Mouse (Mus musculus): ENCODE measurements at regions not wholly inside any gene's neighbourhood (a gene's known extent, or its start where the extent isn't known, plus 50 kb on each side); places are given as distances from the start of the nearest gene placed in this dataset.
"Not testable (repeated sequence)": the region's sequence is repeated elsewhere in the genome, so short reads cannot be mapped to it uniquely, and the experiment has no call there.

- no peak for DNase-seq (ENCODE audit: low spot score)
Measured at GRCm38 (mm10) chr15:42073486-42073885, 1939.3 kb downstream of the 9330182O14Rik start.

GRCm38 (mm10) chr15:42082436-42082835 lies 1948.3 kb downstream of the 9330182O14Rik start:
- no peak for DNase-seq (ENCODE audit: low spot score)

GRCm38 (mm10) chr15:42100730-42101129 lies 1966.6 kb downstream of the 9330182O14Rik start:
- DNase-seq (ENCODE audit: low spot score), result no peak

GRCm38 (mm10) chr15:42104816-42105215 lies 1970.7 kb downstream of the 9330182O14Rik start:
- no peak for DNase-seq (ENCODE audit: low spot score)

GRCm38 (mm10) chr15:42107106-42107505 lies 1972.9 kb downstream of the 9330182O14Rik start:
- no peak for DNase-seq (ENCODE audit: low spot score)

- DNase-seq (ENCODE audit: low spot score), result no peak
Measured at GRCm38 (mm10) chr15:42111811-42112210, 1977.6 kb downstream of the 9330182O14Rik start.

GRCm38 (mm10) chr15:42127471-42127870 lies 1993.3 kb downstream of the 9330182O14Rik start:
- DNase-seq (ENCODE audit: low spot score), result no peak

GRCm38 (mm10) chr15:42128976-42129375 lies 1994.8 kb downstream of the 9330182O14Rik start:
- no peak for DNase-seq (ENCODE audit: low spot score)

GRCm38 (mm10) chr15:42166546-42166945 lies 2032.4 kb downstream of the 9330182O14Rik start:
- DNase-seq (ENCODE audit: low spot score), result no peak

- DNase-seq (ENCODE audit: low spot score), result not testable (repeated sequence)
Measured at GRCm38 (mm10) chr15:42177766-42178165, 2043.6 kb downstream of the 9330182O14Rik start.

GRCm38 (mm10) chr15:42207187-42207846 lies 2073.2 kb downstream of the 9330182O14Rik start:
- DNase-seq (ENCODE audit: low spot score), result no peak

- DNase-seq (ENCODE audit: low spot score), result no peak
Measured at GRCm38 (mm10) chr15:42219496-42219895, 2085.3 kb downstream of the 9330182O14Rik start.

- DNase-seq (ENCODE audit: low spot score), result no peak
Measured at GRCm38 (mm10) chr15:42220005-42220404, 2085.8 kb downstream of the 9330182O14Rik start.

GRCm38 (mm10) chr15:42225006-42225405 lies 2090.8 kb downstream of the 9330182O14Rik start:
- no peak for DNase-seq (ENCODE audit: low spot score)

GRCm38 (mm10) chr15:42231692-42232091 lies 2097.5 kb downstream of the 9330182O14Rik start:
- no peak for DNase-seq (ENCODE audit: low spot score)

GRCm38 (mm10) chr15:42246812-42247211 lies 2112.6 kb downstream of the 9330182O14Rik start:
- no peak for DNase-seq (ENCODE audit: low spot score)

GRCm38 (mm10) chr15:42252730-42253330 lies 2118.7 kb downstream of the 9330182O14Rik start:
- no peak for DNase-seq (ENCODE audit: low spot score)

GRCm38 (mm10) chr15:42256343-42256742 lies 2122.2 kb downstream of the 9330182O14Rik start:
- DNase-seq (ENCODE audit: low spot score), result no peak

- DNase-seq (ENCODE audit: low spot score), result no peak
Measured at GRCm38 (mm10) chr15:42275117-42275516, 2141.0 kb downstream of the 9330182O14Rik start.

- DNase-seq (ENCODE audit: low spot score), result no peak
Measured at GRCm38 (mm10) chr15:42277247-42277646, 2143.1 kb downstream of the 9330182O14Rik start.

- no peak for DNase-seq (ENCODE audit: low spot score)
Measured at GRCm38 (mm10) chr15:42280810-42281209, 2146.6 kb downstream of the 9330182O14Rik start.

GRCm38 (mm10) chr15:42296406-42296805 lies 2162.2 kb downstream of the 9330182O14Rik start:
- DNase-seq (ENCODE audit: low spot score), result no peak

GRCm38 (mm10) chr15:42297430-42297829 lies 2163.3 kb downstream of the 9330182O14Rik start:
- no peak for DNase-seq (ENCODE audit: low spot score)

- DNase-seq (ENCODE audit: low spot score), result no peak
Measured at GRCm38 (mm10) chr15:42301956-42302355, 2167.8 kb downstream of the 9330182O14Rik start.
